Mouse (Mus musculus): ENCODE measurements around the gene Tnnc1. TPM values are rescaled to one million over a fixed set of nuclear protein-coding genes. Genes with fewer than 3 reads are reported as not detected.

Tnnc1 gene
- polyA plus RNA-seq, 1 experiment from 2014 or later = 77.2 TPM

- Histone ChIP-seq H3K4me3 (ENCODE audit: low read depth, low read length) (no peak overlapping the region), H3K4me1 (ENCODE audit: insufficient read depth, low read depth, low read length) (no peaks in the 10 kb centered on the region), H3K27me3 (replicated peaks; ENCODE audit: insufficient read depth, low read length) (no peaks in the 10 kb centered on the region), H3K9me3 (ENCODE audit: low read length) (no peaks in the 10 kb centered on the region), H3K27ac (ENCODE audit: low read length) (no peak overlapping the region), H3K9ac (replicated peaks; ENCODE audit: low read depth) (no peak overlapping the region), H3K36me3 (ENCODE audit: insufficient read depth, low read length) (peaks cover 33% of the 10 kb centered on the region), H3K4me2 (replicated peaks; ENCODE audit: low read depth, low read length) (no peak overlapping the region)
- ATAC-seq (no peak), DNase-seq (ENCODE audit: low spot score) (no peak)
- WGBS = 97% methylated on average over 9 of the region's 9 CpGs
- TF ChIP-seq EP300 (IDR thresholded peaks at IDR 0.05) (no peak), CTCF (IDR thresholded peaks at IDR 0.05) (no peak)
Observed at GRCm38 (mm10) chr14:31260932-31261331, 52.8 kb downstream of the Tnnc1 start.

Other genes with a start within 250 kb of the Tnnc1 start
- 42.4 and 48.9 TPM in 2 replicates for gene Glt8d1, start 206.9 kb upstream of the Tnnc1 start, polyA plus RNA-seq (2015; fragmentation: Nextera tagmentation; extraction: Ambion mirVana)
- 467 and 493 TPM in 2 replicates for gene Spcs1, start 206.6 kb upstream of the Tnnc1 start, polyA plus RNA-seq (2015; fragmentation: Nextera tagmentation; extraction: Ambion mirVana)
- gene Pbrm1, start 189.2 kb upstream of the Tnnc1 start, polyA plus RNA-seq (2015; fragmentation: Nextera tagmentation; extraction: Ambion mirVana) = 59.8 and 73.1 TPM in 2 replicates
- 29.5 and 31.9 TPM in 2 replicates for gene Gnl3, start 189.2 kb upstream of the Tnnc1 start, polyA plus RNA-seq (2015; fragmentation: Nextera tagmentation; extraction: Ambion mirVana)
- gene Smim4, start 79.4 kb upstream of the Tnnc1 start, polyA plus RNA-seq (2015; fragmentation: Nextera tagmentation; extraction: Ambion mirVana) = 109 and 118 TPM in 2 replicates
- gene Nt5dc2, start 77.3 kb upstream of the Tnnc1 start, polyA plus RNA-seq (2015; fragmentation: Nextera tagmentation; extraction: Ambion mirVana) = 148 and 162 TPM in 2 replicates
- gene Stab1, start 39.7 kb upstream of the Tnnc1 start, polyA plus RNA-seq (2015; fragmentation: Nextera tagmentation; extraction: Ambion mirVana) = 32.4 and 34.2 TPM in 2 replicates
- 196 and 224 TPM in 2 replicates for gene Nisch, start 8.6 kb downstream of the Tnnc1 start, polyA plus RNA-seq (2015; fragmentation: Nextera tagmentation; extraction: Ambion mirVana)
- 4.7 and 5.7 TPM in 2 replicates for gene Sema3g, start 9.5 kb downstream of the Tnnc1 start, polyA plus RNA-seq (2015; fragmentation: Nextera tagmentation; extraction: Ambion mirVana)
- gene Phf7, start 43.0 kb downstream of the Tnnc1 start, polyA plus RNA-seq (2015; fragmentation: Nextera tagmentation; extraction: Ambion mirVana) = 17.7 and 18.8 TPM in 2 replicates
- gene Bap1, start 43.1 kb downstream of the Tnnc1 start, polyA plus RNA-seq (2015; fragmentation: Nextera tagmentation; extraction: Ambion mirVana) = 38.1 and 38.7 TPM in 2 replicates
- 0.53 and 0.67 TPM in 2 replicates for gene Dnah1, start 115.6 kb downstream of the Tnnc1 start, polyA plus RNA-seq (2015; fragmentation: Nextera tagmentation; extraction: Ambion mirVana)
- gene Capn7, start 128.3 kb downstream of the Tnnc1 start, polyA plus RNA-seq (2015; fragmentation: Nextera tagmentation; extraction: Ambion mirVana) = 23.1 and 25.1 TPM in 2 replicates
- gene Sh3bp5, start 227.8 kb downstream of the Tnnc1 start, polyA plus RNA-seq (2015; fragmentation: Nextera tagmentation; extraction: Ambion mirVana) = 37.9 and 38.4 TPM in 2 replicates

Measured in lung, postnatal 0 days (tissue).